Mouse (Mus musculus) Patski (cell line): ENCODE measurements around the gene Actl7a. TPM values are rescaled to one million over a fixed set of nuclear protein-coding genes. Genes with fewer than 3 reads are reported as not detected.

Experiments
- ATAC-seq: fragments of 100-300 bp; one replicate; pipeline ENCODE4 v1.8.0; 2021
- CTCF ChIA-PET: fragments of 350-600 bp; sonication (Branson Sonifier 250); formaldehyde crosslinking; loops from one replicate; lab custom pipeline; 2022; ENCODE audit warnings: inconsistent platforms; lab: Charles Lee
- POLR2A ChIA-PET: fragments of 350-600 bp; sonication (Branson Sonifier 250); formaldehyde crosslinking; loops from one replicate; lab custom pipeline; 2022; ENCODE audit warnings: antibody characterized with exemption, inconsistent platforms; lab: Charles Lee
- DNase-seq: peaks from one replicate; pipeline ENCODE4 v3.0.0-alpha.2; 2011; ENCODE audit warnings: low read depth, low spot score
- H3K27me3 ChIP-seq: fragments of 371-371 bp; one replicate; pipeline ENCODE4 v1.5.1; 2021
- CTCF ChIP-seq: fragments of 100-300 bp; IDR thresholded peaks from one replicate; pipeline ENCODE4 v1.5.1; 2021
- in situ Hi-C: fragments of 300-500 bp; cut with MboI; formaldehyde crosslinking; loops from 3 replicates; pipeline ENCODE4 v1.11.1; 2018; ENCODE audit warnings: low pct_unique_long_range_greater_than_20kb, mixed read lengths
- polyA plus RNA-seq: library from polyadenylated mRNA; unstranded; gene quantifications from one replicate; pipeline ENCODE4 v1.2.3, GENCODE M21; 2021

Gene Actl7a
- polyA plus RNA-seq, 1 experiment from 2014 or later: not detected

DNA sequence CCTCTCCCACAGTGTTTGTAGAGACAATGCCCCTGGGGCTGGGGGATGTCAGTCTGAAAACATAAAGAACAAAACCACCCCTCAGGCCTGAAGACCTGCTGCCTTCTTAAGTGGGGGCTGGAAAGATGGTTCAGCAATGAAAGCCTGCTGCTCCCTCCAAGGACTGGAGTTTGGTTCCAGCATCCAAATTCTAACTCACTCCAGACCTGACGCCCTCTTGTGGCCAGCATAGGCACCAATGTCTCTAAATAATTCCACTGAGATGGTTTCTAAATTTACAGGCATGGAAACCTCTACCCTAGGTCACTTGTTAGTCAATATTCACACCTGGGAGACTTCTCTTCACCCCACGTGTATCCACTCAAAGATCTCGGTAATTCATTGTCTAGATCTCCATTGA lies 21.7 kb upstream of the Actl7a start:
- in situ Hi-C loops: no loop called here
- TF ChIP-seq CTCF: peak; percentile 64
- ATAC-seq: no peak
- CTCF ChIA-PET: no interaction called here
- POLR2A ChIA-PET: no interaction called here
- no peaks in the 10 kb centered on the region for H3K27me3 ChIP-seq
- DNase-seq: no peak

DNA sequence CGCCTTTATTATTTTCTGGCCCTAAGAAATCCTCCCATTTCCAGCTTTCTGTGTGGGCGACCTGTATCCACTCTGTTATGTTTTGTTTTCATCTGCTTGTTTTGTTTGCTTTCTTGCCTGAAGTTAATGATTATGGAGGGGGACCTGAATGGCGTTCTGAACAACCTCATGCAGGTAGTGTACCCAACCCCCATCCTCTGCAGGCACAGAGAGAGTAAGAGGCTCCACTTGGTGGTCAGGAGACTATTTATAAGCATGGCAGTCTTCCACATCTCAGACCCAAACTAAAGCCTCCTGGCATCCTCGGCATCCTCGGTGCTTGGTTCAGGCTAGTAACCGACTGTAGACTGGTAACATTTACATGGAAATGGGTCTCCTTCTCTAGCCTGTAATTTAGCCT lies 20.9 kb upstream of the Actl7a start:
- DNase-seq (no peak), ATAC-seq (no peak)
- in situ Hi-C loops: no loop called here

DNA sequence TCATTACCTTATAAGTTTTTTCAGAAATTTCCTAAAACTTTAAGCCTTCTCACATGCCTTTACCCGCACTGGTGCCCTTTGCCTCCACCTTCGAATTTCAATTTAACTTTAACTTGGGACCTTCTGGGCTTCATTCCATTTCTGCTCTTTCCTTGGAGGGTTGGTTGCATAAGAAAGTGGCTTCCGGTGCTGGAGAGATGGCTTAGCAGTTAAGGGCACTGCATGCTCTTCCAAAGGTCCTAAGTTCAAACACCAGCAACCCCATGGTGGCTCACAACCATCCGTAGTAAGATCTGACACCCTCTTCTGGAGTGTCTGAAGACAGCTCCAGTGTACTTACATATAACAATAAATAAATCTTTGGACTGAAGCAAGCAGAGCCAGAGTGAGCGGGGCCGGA lies 20.0 kb upstream of the Actl7a start:
- ChIA-PET CTCF (no interaction called here), POLR2A (no interaction called here)
- DNase-seq (no peak), ATAC-seq (no peak)
- no peaks in the 10 kb centered on the region for H3K27me3 ChIP-seq
- TF ChIP-seq CTCF: no peak
- in situ Hi-C loops: no loop called here

More for the DNA sequence above, 20.9 kb upstream of the Actl7a start:
- ChIA-PET POLR2A (no interaction called here), CTCF (no interaction called here)
- no peak for TF ChIP-seq CTCF
- no peaks in the 10 kb centered on the region for H3K27me3 ChIP-seq

DNA sequence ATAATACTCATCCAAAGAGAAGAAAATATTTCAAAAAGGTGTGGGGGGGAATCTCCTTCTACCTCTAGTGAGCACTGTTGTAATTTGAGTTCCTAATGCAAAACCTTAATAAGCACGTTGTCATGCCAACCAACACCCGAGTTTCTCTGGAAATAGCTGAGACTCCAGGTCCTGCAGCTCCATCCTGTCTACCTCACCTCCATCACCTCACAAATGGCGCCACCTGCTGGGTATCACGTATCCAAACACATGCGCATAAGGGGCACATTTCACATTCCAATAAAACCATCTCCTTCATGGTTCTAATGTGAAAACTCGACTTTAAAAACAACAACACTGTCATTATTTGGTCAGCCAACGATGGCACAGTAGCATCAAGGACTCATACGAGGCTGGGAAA lies 17.4 kb upstream of the Actl7a start:
- TF ChIP-seq CTCF: peak; percentile 59
- ATAC-seq (no peak), DNase-seq (no peak)
- H3K27me3 ChIP-seq: no peaks in the 10 kb centered on the region
- CTCF ChIA-PET: interaction anchor here (1.3 kb wide), 1 partner anchor 26 kb away, joined by 3 read pairs; no protein-coding TSS in a partner anchor
- in situ Hi-C loops: no loop called here
- POLR2A ChIA-PET: no interaction called here

DNA sequence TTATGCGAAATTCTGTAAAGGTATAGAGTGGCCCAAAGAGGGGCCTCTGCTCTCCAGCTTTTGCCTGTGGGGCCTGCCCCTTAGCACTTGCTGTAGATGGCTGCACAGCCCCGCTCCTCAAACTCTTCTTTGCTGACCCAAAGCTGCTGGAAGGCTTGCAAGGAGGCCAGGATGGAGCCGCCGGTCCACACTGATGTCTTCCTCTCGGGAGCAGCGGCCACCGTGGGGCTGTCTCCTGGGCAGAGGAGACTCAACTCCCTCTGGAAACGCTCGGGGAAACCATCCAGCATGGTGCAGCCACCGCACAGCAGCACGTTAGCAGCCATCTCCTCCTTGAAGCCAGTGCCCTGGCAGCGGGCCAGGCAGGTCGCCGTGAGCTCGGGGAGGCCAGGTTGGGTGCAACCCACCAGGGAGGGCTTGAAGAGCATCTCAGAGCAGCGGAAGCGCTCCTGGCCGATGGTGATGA lies 3.2 kb upstream of the Actl7a start, which contains the start of gene Gm26657:
Gene Gm26657 (plus strand): TSS at position 51 of the 466 bp plus-strand sequence.
- no peaks in the 10 kb centered on the region for H3K27me3 ChIP-seq
- ChIA-PET POLR2A (no interaction called here), CTCF (no interaction called here)
- DNase-seq (no peak), ATAC-seq (no peak)
- in situ Hi-C loops: no loop called here
- TF ChIP-seq CTCF: no peak

DNA sequence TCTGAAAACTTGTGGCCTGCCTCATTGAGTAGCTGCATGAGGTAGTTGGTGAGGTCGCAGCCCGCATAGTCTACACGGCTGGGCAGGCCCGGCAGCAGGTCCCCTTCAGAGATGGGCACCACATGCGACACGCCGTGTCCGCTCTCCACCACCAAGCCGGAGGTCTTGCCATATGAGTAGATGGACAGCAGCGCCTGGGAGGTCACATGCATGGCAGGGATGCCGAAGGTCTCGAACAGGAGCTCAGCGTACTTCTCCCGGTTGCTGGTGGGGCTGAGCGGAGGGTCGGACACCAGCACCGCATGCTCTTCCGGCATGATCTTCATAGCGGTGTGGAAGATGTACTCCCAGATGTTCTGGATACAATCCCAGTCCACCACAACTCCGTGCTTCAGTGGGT lies 2.6 kb upstream of the Actl7a start:
- DNase-seq (no peak), ATAC-seq (no peak)
- no peak for TF ChIP-seq CTCF
- ChIA-PET CTCF (no interaction called here), POLR2A (no interaction called here)
- no peaks in the 10 kb centered on the region for H3K27me3 ChIP-seq
- in situ Hi-C loops: no loop called here

DNA sequence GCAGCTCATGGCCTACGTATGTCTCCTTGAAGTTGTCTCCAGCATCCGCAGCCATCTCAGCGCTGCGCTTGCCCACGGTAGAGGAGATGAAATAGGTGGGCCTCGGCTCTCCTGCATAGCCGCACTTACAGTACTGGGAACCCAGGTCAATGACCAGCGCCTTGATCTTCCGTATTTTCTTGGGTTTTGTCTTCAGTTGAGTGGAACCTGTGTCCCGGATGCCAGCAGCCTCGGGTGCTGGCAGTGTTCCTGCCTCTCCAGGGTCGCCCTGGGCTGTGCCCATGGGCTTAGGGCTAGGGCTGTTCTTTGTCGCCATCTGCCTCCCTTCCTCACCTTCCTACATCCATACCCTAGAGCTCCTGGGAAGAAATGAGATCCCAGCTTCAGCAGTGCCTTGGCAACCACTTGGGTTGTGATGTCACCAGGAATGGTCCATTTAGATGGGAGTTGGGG lies 2.1 kb upstream of the Actl7a start, which contains the start of gene Actl7b:
Gene Actl7b (minus strand): TSS at position 403 of the 453 bp plus-strand sequence.
- no peak for ATAC-seq
- CTCF ChIA-PET: no interaction called here
- no peak for TF ChIP-seq CTCF

DNA sequence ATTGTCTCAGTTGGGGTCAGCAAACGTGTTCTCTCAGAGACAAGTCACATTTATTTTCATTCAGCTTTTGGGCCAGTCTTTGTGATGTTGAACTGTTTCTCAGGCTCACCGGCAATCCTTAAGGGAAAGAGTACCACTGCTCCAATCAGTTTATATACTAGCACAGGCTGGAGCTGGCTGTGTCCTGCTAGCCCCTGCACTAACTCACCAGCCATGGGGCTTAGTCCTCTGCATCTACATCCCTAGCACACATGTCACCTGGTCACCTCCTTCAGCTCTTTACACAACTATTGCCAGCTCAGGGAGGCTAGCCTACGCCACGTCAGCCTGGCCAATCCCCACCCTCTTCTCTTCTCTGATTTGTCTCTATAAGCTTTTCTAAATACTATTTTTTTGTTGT lies 515 bp upstream of the Actl7a start:
- in situ Hi-C loops: no loop called here
- CTCF ChIA-PET: no interaction called here
- POLR2A ChIA-PET: no interaction called here
- no peaks in the 10 kb centered on the region for H3K27me3 ChIP-seq
- DNase-seq: no peak
- ATAC-seq: no peak
- no peak for TF ChIP-seq CTCF

More for the DNA sequence above, 2.1 kb upstream of the Actl7a start, which contains the start of gene Actl7b:
- DNase-seq: no peak
- in situ Hi-C loops: no loop called here
- no peaks in the 10 kb centered on the region for H3K27me3 ChIP-seq
- POLR2A ChIA-PET: no interaction called here

DNA sequence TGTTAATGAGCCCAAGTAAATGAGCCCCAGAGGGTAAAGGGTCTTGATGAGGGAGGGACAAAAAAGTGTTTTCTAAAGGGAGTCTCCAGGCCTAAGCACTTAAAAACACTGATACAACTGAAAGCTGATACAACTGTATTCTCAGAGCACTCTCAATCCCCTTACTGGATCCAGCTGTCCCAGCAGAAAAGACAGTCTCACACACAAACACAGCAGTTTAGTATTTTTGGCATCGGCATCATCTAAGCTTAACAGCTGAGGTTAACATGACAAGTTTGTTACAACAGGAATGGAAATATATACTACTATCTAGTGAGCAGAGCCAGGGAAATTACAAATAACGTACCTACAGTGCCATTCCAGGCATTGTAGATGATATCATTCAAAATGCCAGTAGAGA lies 3.1 kb downstream of the Actl7a start:
- CTCF ChIA-PET: no interaction called here
- no peaks in the 10 kb centered on the region for H3K27me3 ChIP-seq
- TF ChIP-seq CTCF: no peak
- POLR2A ChIA-PET: no interaction called here
- no peak for DNase-seq
- no peak for ATAC-seq
- in situ Hi-C loops: no loop called here

DNA sequence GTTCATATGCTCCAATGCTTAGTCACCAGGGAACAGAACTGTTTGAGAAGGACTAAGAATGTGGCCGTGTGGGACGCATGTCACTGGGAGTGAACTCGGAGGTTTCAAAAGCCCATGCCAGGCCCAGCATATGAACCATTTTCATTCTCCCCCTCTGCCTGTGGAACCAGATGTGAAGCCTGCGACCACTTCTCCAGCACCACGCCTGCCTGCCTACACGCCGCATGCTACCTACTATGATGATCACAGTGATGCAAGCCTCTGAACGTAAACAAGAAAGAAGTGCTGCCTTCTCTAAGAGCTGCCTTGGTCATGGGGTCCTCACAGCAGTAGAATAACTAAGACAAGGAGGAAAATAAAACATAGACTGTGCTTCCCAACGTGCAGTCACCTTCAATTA lies 4.2 kb downstream of the Actl7a start:
- no peaks in the 10 kb centered on the region for H3K27me3 ChIP-seq
- POLR2A ChIA-PET: no interaction called here
- TF ChIP-seq CTCF: no peak
- in situ Hi-C loops: no loop called here
- ATAC-seq (no peak), DNase-seq (no peak)
- CTCF ChIA-PET: no interaction called here

DNA sequence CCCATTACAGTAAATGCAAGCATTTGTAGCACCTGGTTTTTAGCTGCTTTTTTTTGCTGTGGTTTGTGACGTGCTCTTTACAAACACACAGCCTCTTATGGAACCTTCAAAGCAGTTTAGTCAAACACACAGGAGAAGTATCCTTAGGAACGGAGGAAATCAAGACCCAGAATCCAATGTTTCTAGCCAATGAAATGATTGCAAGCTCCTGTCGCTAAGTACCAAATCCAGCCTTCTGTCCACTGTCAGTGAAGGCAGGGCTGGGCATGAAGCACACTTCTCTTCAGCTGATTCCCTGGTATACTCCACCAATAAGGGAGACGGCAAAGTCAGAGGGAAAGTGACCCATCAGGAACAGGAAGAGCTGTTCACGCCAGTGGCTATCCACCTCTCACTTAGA lies 12.8 kb downstream of the Actl7a start:
- ChIA-PET CTCF (no interaction called here), POLR2A (no interaction called here)
- no peak for DNase-seq
- H3K27me3 ChIP-seq: no peaks in the 10 kb centered on the region
- ATAC-seq: no peak
- no peak for TF ChIP-seq CTCF
- in situ Hi-C loops: no loop called here
